Mouse (Mus musculus): Measurements from ENCODE around the gene Anks3. TPM values are rescaled to one million over a fixed set of nuclear protein-coding genes. Genes with fewer than 3 reads are reported as not detected.

The Anks3 gene
- total and polyA plus RNA-seq, 3 experiments, result 30.8 to 45.3 (median 33.9) TPM

DNA sequence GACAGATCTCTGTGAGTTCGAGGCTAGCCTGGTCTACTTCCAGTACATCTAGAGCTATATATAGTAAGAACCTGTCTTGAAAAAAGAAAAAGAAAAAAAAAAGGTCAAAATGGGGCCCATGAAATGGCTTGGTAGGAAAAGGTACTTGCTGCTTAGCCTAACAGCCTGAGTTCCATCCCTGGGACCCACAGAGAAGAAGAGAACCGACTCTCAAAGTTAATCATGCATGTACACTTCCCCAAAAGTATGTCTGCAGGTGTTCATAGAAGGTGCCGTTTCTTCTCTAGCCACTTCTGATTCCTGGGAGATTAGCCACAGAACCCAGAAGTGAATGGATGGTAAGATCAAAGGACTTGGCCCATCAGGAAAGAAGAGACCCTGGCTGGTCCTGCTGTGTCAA lies 4.4 kb upstream of the Anks3 start:
- no peak for DNase-seq

DNA sequence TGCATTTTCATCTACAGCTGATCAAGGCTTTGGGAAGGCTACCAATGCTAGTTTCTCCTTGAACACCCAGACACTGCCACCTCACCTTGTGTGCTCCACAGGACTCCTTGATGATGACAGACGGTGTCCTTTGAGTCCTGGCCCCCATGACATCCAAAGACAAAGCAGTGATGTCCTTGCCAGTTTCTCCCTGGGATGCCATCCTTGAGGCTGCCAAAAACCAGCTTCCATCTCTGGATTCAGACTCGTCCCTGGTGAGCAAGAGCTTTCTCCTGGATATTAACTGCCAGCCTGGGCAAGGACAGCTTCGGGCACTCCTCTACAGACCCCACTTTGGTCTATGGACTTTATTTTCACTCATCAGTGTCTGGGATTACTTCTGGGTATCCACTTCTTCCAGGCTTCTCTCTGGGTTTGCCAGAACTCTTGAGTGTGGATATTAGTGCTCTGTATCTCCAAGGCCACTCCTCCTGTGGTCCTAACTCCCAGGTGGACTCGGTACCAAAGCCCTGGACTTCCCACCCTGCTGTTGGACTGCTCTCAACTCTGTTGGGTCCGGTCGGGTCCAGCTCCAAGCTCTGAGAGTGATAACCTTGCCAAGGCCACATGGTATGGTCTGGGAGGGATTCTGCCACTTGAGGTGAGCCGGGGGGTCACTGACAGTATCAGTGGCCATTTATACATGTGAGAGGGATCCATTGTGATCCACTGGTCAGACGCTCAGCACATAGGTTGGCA lies 1.6 kb upstream of the Anks3 start:
- no peak for DNase-seq

DNA sequence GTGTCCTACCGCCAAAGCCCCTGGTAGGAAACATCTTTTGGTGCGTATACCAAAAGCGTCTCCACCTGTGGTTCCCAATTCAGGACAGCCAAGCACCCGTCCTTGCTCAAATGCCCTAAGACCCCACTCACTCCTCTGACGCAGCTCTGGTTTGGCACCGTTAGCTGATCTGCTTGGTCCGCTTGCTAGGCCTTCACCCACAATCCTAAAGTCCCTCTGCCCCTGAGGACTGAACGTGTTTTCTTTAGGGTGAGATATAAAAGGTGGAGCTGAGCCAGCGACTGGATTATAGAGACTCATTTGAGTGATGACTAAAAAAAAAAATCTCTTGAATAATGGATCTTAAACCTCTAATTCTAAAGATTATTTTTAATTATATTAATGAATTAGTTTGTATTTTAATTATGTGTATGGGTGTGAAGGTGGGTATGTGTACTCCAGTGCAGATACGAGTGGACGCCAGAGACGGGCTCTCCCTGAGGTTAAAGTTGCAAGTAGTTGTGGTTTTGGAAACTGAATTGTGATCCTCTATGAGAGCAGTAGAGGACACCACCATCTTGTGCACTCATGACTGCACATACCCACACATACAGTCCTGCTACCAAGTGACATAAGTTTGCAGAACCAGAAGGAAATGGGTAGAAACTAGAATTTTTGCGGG lies 856 bp upstream of the Anks3 start:
- DNase-seq, result no peak

DNA sequence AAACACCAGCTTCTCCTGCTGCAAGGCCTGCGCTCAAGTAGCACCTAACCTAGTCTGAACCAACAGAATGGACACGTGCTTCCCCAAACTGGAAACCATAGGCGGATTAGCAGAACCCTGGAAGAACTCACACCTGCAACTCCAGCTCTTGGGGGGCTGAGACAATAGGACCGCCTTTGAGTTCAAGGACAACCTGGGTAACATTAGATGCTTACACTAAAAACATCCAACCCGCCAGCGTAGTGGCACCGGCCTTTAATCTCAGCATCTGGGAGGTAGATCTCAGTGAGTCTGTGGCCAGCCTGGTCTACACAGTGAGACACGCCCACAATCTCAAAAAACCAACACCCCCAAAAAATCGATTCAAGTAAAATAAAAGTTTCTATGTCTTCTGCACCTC lies 659 bp downstream of the Anks3 start:
- DNase-seq, result no peak

DNA sequence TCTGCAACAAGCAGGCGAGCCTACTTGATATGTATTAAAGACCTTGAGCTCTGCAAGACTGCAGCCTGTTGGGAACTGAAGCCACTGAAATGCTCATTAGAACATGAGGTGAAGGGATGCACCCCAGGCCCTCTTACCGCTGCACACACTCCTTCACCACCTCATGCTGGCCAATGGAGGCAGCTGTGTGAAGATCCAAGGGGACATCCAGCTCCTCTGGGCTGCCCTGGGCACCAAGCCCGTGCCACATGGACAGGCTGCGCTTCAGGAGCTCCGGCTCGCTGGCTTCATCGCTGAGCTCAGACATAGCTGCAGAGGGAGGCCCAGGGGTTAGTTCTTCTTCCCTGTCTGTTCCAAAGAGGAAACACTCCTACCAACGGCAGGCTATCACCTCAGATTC lies 3.7 kb downstream of the Anks3 start:
- no peak for DNase-seq

DNA sequence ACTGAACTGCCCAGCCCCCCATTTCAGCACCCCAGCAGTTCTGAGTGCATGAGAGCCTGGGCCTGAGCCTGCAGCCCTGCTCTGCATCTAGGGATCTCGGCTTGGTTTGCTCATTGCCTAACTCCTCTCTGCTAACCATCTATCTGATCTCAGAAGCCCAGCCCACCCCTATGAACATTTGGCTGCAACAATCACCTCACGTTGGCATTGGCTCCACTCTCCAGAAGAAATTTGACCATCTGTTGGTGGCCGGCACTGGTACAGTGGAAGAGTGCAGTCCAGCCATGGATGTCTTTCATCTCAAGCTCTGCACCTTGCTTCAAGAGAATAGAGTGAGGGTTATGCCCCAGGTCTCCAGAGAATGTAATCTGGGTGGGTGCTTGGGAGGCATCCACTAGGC lies 6.6 kb downstream of the Anks3 start:
- no peak for DNase-seq

DNA sequence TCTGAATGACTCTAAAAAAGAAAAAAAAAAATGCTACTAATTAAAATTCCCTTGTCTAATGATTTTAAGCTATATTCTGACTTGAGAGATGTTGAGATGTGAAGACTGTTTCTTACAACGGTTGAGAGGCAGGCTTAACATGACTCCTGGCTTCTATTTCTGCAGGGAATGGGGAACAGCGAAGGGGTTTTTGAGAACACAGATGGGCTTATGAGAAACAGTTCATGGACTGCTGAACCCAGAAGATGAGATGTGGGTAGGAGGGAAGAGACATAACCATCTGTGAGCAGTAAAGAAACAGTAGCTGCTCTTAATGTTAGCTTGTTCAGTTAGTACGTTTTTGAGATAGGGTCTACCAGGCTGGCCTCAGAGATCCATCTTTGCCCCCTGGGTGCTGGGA lies 7.4 kb downstream of the Anks3 start:
- no peak for DNase-seq

DNA sequence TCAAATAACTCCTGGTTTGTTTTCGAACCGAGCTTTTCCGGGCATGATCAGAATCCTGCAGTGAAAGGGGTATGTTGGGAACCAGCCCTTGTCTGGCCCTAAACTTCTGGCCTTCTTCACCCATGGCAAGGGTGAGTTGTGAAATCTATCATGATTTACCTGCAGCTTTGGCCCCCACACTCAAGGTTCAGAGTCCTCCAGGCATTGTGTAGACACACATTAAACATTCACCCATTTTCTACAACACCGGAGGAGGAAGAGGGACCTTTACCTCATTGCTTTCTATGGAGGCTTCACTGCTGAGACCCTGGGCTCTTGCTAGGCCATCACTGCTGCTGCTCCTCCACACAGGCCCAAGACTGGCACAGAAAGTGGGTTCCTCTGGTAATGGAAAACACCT lies 16.6 kb downstream of the Anks3 start:
- no peak for DNase-seq

DNA sequence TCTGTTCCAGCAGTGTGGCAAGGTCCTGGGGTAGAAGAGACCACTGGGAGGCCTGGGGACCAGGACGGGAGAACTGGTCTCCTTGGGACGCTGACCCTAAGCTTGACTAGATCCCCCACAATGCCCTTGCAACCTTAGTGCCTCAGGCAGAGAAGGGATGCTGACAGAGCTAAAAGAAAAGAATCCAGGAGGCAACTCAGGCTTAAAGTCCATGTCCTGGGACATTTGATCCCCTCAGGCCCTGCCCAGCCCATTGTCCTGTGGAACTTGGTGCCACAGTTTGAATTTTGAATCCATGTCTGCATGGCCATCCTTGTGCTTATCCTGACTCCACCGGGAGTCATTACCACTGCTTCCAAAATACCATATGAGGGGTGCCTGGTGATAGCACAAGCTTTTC lies 17.9 kb downstream of the Anks3 start:
- no peak for DNase-seq

DNA sequence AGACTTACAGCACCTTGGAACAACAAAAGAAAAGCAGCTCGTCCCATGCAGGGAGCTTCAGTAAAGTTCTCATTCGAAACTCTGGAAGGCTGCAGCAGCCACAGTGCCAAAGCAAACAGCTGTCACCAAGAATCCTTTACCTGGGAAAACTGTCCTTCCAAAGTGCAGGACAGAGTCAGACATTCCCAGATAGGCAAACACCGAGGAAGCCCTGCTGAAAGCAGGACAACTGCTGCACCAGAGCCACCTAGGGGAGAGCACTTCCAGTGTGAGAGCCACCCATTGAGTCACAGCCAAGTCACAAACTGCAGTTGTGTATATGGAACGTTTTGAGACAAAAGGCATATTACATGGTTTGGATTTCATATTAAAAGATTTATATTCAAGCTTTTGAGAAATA lies 18.6 kb downstream of the Anks3 start:
- no peak for DNase-seq

DNA sequence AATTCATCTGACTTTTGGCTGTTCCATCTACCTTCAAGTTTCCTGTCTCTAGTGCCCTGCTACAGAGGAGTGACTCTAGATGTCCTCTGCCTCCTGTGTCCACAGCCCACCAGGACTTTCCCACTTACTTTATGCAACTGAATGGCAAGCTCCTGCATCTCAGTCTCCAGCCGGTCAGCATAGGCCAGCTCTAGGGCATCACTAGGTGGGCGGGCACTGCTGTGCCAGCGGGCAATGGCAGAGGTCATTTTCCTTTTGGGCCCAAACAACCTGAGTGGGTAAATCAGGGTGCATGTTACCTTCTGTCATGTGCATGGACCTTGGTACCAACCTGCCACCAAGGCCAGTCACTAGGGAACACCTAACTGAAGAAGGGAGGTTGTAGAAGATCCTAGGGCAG lies 20.6 kb downstream of the Anks3 start:
- DNase-seq, result no peak

DNA sequence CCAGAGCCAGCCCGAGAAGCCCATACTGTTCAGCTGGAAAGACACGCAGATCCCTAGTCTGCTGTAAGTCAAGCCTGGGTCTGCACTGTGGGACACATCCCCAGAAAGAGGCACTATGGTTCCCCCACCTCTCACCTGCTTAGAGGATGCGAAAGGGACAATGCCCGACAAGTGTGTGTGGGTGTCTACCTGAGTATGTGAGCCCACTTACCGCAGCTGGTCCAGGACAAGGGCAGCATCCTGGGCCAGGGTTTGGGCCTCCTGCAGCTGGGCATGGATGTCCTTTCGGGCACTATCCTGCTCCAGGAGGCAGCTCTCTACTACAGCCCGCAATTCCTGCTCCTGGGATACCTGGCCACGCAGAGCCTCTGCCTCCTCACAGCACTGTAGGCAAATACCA lies 21.1 kb downstream of the Anks3 start:
- DNase-seq, result no peak

DNA sequence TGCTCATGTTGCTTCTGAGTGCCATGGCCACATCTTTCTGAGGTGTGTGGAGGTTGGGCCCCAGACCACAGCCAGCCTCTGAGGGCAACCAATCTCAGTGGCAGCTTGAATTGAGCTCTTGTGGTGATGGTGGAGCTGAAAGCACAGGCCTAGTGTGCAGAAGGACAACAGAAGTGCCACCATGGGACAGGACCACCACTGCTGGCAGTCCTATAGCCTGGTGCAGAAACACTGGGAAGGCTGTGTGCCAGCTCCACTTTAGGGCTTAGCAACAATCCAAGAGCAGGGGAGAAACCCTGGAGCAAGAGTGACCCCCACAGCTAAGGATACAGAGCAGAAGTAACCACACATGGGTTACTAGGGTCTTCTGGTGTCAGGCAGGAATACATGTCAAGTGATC lies 23.0 kb downstream of the Anks3 start:
- no peak for DNase-seq

DNA sequence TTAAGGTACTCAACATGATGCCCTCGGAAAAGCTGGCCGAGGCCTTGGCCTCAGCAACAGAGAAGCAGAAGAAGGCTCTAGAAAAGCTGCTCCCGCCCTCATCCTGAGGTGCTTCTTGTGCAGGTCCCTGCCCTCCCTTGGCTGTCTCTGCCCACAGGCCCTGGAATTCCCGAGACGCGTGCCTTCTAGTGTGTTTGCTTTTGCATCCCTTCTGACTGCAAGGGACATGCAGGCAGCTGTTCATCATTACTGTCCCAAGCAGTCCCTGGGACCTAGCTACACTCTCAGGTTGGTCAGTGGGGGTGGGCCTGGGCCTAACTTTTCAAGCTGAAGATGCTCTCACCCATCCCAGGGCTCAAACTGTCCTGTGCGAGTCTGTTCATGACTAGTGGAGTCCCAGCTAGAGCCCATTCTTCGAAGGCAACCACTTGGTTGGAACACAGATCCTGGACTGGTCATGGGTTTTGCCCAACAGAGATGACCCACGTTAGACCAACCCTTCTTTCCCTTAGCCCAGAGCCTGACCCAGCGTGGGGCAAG lies 23.6 kb downstream of the Anks3 start:
- DNase-seq, result no peak

DNA sequence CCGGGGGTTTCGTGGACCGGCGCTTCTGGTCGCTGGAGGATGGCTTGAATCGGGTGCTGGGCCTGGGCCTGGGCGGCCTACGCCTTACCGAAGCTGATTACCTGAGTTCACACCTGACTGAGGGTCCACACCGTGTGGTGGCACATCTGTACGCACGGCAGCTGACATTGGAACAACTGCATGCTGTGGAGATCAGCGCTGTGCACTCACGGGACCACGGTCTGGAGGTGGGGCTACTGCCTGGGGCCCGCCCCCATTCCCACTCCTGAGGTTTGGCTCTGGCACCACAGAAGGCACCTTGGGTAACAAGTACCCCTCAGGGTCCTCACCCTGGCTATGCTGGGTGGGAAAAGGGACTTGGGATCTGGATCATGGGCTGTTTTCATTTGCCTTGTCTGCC lies 24.6 kb downstream of the Anks3 start:
- peak; percentile 56 for DNase-seq

DNA sequence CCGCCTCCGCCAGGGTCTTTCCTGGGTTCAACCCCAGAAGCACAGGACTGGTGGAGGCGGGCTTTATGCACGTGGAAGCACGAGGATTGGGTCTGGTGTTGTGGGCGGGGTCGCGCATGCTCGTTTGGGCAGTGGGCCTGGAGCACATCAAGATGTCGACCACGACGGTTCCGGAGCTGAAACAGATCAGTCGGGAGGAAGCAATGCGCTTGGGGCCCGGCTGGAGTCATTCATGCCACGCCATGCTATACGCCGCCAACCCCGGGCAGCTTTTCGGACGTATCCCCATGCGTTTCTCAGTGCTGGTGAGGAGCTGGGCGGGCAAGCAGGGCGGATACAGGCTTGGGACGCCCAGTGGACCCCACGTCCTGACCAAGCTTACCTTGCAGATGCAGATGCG lies 25.0 kb downstream of the Anks3 start:
- peak; percentile 97 for DNase-seq

DNA sequence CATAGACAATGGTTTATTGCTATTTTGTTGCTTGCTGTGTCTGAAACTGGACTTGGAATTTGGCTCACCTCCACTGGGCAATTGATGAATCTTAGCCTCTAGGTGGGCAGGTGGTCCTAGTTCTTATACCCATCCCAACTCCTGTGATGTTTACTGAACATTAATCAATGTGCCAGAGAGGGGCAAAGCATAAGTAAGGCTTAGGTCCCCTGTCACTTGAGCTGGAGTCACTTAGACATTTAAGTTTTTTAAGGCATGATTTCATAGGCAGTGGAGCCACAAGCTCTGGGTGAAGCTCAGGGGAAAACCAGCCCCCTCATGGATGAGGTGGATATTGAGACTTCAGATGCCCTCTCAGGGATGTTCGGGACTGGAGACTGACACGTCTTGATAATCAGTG lies 25.5 kb downstream of the Anks3 start, which contains the start of gene Nudt16l1:
Gene Nudt16l1, plus strand, starts transcription at position 301 of the 400 bp plus-strand sequence.
- no peak for DNase-seq

DNA sequence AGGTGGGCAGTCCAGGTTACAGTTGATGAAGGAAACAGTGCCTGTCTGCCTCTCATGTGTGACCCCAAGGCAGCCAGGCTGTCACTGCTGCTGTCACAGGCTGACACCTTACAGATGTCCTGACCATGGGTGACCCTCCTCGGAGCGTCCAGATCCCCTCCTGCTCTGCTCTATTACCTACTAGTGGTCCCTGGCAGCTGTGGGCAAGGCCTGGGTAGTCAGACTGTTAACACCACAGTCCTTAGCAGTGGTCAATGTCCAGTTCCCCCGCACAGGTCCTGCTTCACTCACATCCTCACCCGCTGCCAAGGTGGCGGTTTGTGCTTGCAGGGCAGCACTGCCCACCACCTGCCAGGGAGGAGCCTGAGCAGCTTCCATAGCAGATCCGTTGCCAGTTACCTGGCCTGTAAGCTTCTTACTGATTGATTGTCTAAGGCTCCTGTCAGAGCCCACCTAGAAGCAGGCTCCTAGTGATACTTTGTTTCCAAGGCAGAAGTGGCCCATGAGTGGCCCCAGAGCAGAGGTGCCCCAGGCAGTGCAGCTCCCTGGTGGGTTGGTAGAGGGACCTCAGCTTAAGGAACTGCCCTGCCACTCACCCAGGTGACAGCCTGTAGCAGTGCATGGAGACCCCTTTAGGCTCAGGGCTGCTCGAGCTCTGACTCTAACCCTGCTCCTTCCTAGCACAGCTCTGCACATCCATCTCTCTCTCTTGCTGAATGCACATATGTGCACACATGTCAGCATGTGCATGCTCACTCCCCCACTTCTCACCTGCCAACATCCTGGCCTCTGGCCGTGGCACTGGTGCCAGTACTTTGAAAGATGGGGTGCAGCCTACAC lies 26.4 kb downstream of the Anks3 start:
- no peak for DNase-seq

DNA sequence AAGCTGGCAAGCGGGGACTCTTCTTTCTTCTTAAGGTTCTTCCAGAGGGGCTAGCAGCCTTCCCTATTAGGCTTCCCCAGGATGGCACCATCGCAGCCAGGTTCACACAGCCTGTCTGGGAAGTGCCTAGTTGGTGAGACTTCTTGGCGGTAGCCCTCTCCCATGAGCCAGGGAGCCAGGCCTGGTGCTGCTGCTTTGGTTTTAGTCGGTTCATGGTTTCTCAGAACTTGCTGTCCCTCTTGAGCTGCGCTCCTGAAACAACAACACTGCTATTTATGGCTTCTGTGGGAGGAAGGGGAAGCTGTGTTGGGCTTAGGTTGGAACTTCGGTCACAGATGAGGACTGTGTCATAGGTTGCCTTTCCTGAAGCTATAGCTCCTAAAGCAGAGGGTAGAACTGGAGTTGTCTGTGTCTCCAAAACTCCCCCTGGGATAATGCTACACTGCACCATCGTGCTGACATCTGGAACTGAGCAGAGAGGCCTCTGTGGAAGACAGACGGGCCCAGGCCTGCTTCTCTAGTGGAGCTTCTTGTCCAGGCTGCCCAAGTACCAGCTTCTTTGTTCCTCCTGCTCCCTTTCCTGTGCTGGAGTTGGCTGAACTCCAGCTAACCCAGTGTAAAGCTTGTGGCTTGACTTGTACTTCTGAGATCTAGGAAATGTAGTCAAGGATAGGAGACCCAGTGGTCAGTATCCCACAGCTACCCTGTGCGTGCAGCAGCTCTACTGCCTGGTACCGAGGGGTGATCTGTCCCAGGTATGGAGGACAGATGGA lies 27.9 kb downstream of the Anks3 start:
- DNase-seq, result no peak

DNA sequence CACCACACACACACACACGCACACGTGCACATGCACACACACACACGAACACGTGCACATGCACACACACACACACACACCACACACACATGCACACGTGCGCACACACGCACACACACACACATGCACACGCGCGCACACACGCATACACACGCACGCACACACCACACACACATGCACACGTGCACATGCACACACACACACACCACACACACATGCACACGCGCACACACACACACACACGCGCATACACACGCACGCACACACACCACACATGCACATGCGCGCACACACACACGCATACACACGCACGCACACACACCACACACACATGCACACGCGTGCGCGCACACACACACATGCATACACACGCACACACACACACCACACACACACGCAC lies 28.6 kb downstream of the Anks3 start:
- no peak for DNase-seq

DNA sequence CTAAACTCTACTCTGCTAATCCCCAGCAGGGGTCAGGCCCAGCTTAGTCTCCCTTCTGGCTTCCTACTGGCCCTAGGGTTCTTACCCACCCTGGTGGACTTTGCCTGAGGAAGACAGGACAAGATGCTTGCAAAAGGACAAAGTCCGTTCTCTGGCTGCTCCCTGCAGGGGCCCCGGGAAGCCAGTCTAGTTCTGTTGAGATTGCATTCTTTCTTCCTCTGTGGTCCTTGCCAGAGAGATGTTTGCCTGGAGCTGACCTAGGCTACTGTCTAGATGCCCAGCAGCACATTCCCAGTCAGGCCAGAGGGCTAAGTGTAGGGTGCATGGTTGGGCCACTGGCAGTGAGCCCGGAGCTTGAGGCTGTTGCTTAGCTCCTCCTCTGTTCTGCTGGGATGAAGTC lies 31.6 kb downstream of the Anks3 start:
- DNase-seq, result peak; percentile 70

DNA sequence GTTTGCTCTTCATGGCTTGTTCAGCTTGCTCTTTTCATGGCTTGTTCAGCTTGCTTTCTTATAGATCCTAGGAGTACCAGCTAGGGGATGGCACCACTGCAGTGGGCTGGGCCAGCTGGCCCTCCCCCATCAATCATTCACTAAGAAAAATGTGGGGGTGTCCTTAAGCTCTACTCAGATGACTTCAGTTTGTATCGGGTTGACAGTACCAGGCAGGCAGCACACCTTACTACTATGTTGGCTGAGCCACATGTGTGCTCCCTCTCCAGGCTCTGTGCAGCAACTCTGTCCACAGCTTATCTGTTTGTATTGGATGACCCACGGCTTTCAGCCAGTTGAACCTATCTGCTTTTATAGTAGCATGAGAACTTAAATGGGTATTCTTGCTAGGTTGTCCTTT lies 35.5 kb downstream of the Anks3 start:
- no peak for DNase-seq

Data from adrenal gland, adult 2 months (tissue).